Mouse (Mus musculus) activated CD4-positive, CD25-positive, alpha-beta regulatory T cell, adult 4 months (primary cell): ENCODE results near the gene Hormad2. TPM values are rescaled to one million over a fixed set of nuclear protein-coding genes. Genes with fewer than 3 reads are reported as not detected.

ENCODE experiments used
- ATAC-seq: one replicate; pipeline ENCODE4 v1.8.0; 2017
- polyA plus RNA-seq, 2 experiments: library from polyadenylated mRNA; unstranded; fragments of 100-300 nt; shearing (Covaris generic); gene quantifications; one replicate each; pipeline ENCODE4 v1.2.1; 2017

Hormad2 gene
- polyA plus RNA-seq: 1 to 10 TPM in 1 of 2 experiments, under 1 TPM in 1; 0.46 to 1.0 TPM

GRCm38 (mm10) chr11:4440978-4441377 lies at the start of gene Hormad2:
Hormad2 (minus strand) TSS chr11:4441105.
- no peak for ATAC-seq

GRCm38 (mm10) chr11:4489207-4489606 lies 48.3 kb upstream of the Hormad2 start:
- ATAC-seq: no peak

GRCm38 (mm10) chr11:4488798-4489197 lies 47.9 kb upstream of the Hormad2 start:
- no peak for ATAC-seq

- no peak for ATAC-seq
These were observed 47.5 kb upstream of the Hormad2 start for GRCm38 (mm10) chr11:4488367-4488766.

GRCm38 (mm10) chr11:4487401-4487965 lies 46.6 kb upstream of the Hormad2 start:
- no peak for ATAC-seq

GRCm38 (mm10) chr11:4484541-4484940 lies 43.6 kb upstream of the Hormad2 start:
- no peak for ATAC-seq

GRCm38 (mm10) chr11:4482641-4483040 lies 41.7 kb upstream of the Hormad2 start:
- no peak for ATAC-seq

- no peak for ATAC-seq
These were observed 35.3 kb upstream of the Hormad2 start for GRCm38 (mm10) chr11:4476184-4476697.

GRCm38 (mm10) chr11:4472464-4473179 lies 31.7 kb upstream of the Hormad2 start:
- no peak for ATAC-seq

GRCm38 (mm10) chr11:4471734-4472133 lies 30.8 kb upstream of the Hormad2 start:
- no peak for ATAC-seq

GRCm38 (mm10) chr11:4471251-4471650 lies 30.3 kb upstream of the Hormad2 start:
- ATAC-seq: no peak

- ATAC-seq: no peak
These were observed 28.2 kb upstream of the Hormad2 start for GRCm38 (mm10) chr11:4469091-4469490.

GRCm38 (mm10) chr11:4467436-4467835 lies 26.5 kb upstream of the Hormad2 start:
- ATAC-seq: no peak

GRCm38 (mm10) chr11:4466191-4466590 lies 25.3 kb upstream of the Hormad2 start:
- no peak for ATAC-seq

- no peak for ATAC-seq
These were observed 23.7 kb upstream of the Hormad2 start for GRCm38 (mm10) chr11:4464616-4465015.

GRCm38 (mm10) chr11:4464186-4464585 lies 23.3 kb upstream of the Hormad2 start:
- ATAC-seq: no peak

GRCm38 (mm10) chr11:4462868-4463267 lies 22.0 kb upstream of the Hormad2 start:
- ATAC-seq: peak; percentile 46

- no peak for ATAC-seq
These were observed 20.2 kb upstream of the Hormad2 start for GRCm38 (mm10) chr11:4461154-4461553.

- ATAC-seq: no peak
These were observed 19.7 kb upstream of the Hormad2 start for GRCm38 (mm10) chr11:4460615-4461014.

- ATAC-seq: no peak
These were observed 14.1 kb upstream of the Hormad2 start for GRCm38 (mm10) chr11:4454895-4455535.

- no peak for ATAC-seq
These were observed 11.7 kb upstream of the Hormad2 start for GRCm38 (mm10) chr11:4452467-4453184.

GRCm38 (mm10) chr11:4451116-4451515 lies 10.2 kb upstream of the Hormad2 start:
- ATAC-seq: peak; percentile 40
